Mouse (Mus musculus) embryonic facial prominence, embryonic 15.5 days (tissue): ENCODE data around the gene Tmem9. TPM values are rescaled to one million over a fixed set of nuclear protein-coding genes. Genes with fewer than 3 reads are reported as not detected.
A peak's percentile ranks its signal among the peaks of the same experiment; 100 is the strongest.

ENCODE experiments used
- ATAC-seq: fragments of 200-750 bp; cut with Nextera tagmentation; 2 replicates; pipeline ENCODE4 v1.8.0; 2017; ENCODE audit warnings: low read depth, moderate TSS enrichment; ENCODE audit not compliant: insufficient number of reproducible peaks, low FRiP score, low TSS enrichment
- H3K27ac ChIP-seq: fragments of 300-500 bp; sonication (generic); replicated peaks from 2 replicates; pipeline ENCODE4 v1.5.1; 2015; ENCODE audit warnings: mild to moderate bottlenecking, inconsistent platforms
- H3K27me3 ChIP-seq: fragments of 300-500 bp; sonication (generic); 2 replicates; pipeline ENCODE4 v1.6.1; 2015; ENCODE audit warnings: inconsistent platforms
- H3K36me3 ChIP-seq: fragments of 300-500 bp; sonication (generic); 2 replicates; pipeline ENCODE4 v1.6.1; 2015; ENCODE audit warnings: mild to moderate bottlenecking, inconsistent platforms
- H3K4me1 ChIP-seq: fragments of 300-500 bp; sonication (generic); 2 replicates; pipeline ENCODE4 v1.6.1; 2015; ENCODE audit warnings: inconsistent platforms
- H3K4me2 ChIP-seq: fragments of 300-500 bp; sonication (generic); replicated peaks from 2 replicates; pipeline ENCODE4 v1.6.1; 2015; ENCODE audit warnings: mild to moderate bottlenecking, inconsistent platforms
- H3K4me3 ChIP-seq: fragments of 300-500 bp; sonication (generic); replicated peaks from 2 replicates; pipeline ENCODE4 v1.5.1; 2015; ENCODE audit warnings: mild to moderate bottlenecking, inconsistent platforms
- H3K9ac ChIP-seq: fragments of 300-500 bp; sonication (generic); 2 replicates; pipeline ENCODE4 v1.6.1; 2015; ENCODE audit warnings: inconsistent platforms
- H3K9me3 ChIP-seq: fragments of 300-500 bp; sonication (generic); replicated peaks from 2 replicates; pipeline ENCODE4 v1.6.1; 2016; ENCODE audit warnings: inconsistent platforms
- WGBS: fragments of 180-500 bp; shearing (Covaris S2); methylation state at CpG from one replicate; pipeline ENCODE4 v1.1.7; 2015; 5-methylcytosine and 5-hydroxymethylcytosine counted together
- polyA plus RNA-seq: library from polyadenylated mRNA; unstranded; fragments of >200 nt; fragmentation: Nextera tagmentation; extraction: Ambion mirVana; gene quantifications from 2 replicates; pipeline ENCODE4 v1.2.1, GENCODE M21; 2015

The Tmem9 gene
- polyA plus RNA-seq, 1 experiment from 2014 or later = 176 TPM

GRCm38 (mm10) chr1:136052547-136052946 is 44.6 kb downstream of the Tmem9 start, which contains the start of gene Cacna1s:
Gene Cacna1s, plus strand, starts transcription at chr1:136052750.
- H3K9me3 ChIP-seq = no peaks in the 10 kb centered on the region
- H3K4me2 ChIP-seq = no peak within 1 kb of the TSS
- WGBS = 41% methylated on average over 11 of the region's 11 CpGs
- ATAC-seq = peak; percentile 30; the same call in 1 of the 2 replicates
- peaks cover 13% of the 10 kb centered on the region for H3K4me1 ChIP-seq
- no peak within 1 kb of the TSS for H3K9ac ChIP-seq
- H3K27ac ChIP-seq = 0 out of 2 replicates have a peak within 1 kb of the TSS, but pooled peaks have one; percentile 28
- H3K4me3 ChIP-seq = no peak within 1 kb of the TSS
- peaks cover 39% of the 10 kb centered on the region for H3K27me3 ChIP-seq
- no peaks in the 10 kb centered on the region for H3K36me3 ChIP-seq

- H3K36me3 ChIP-seq = no peaks in the 10 kb centered on the region
- H3K27me3 ChIP-seq = peaks cover 15% of the 10 kb centered on the region
- H3K27ac ChIP-seq = no peak overlapping the region
- peaks cover 7% of the 10 kb centered on the region for H3K4me1 ChIP-seq
- no peak overlapping the region for H3K4me3 ChIP-seq
- ATAC-seq = no peak
- 71% methylated on average over 3 of the region's 3 CpGs for WGBS
- H3K9me3 ChIP-seq = no peaks in the 10 kb centered on the region
- no peak overlapping the region for H3K4me2 ChIP-seq
- H3K9ac ChIP-seq = no peak overlapping the region
Measured at GRCm38 (mm10) chr1:136055771-136056170, 47.8 kb downstream of the Tmem9 start.

GRCm38 (mm10) chr1:136058594-136058993 is 50.6 kb downstream of the Tmem9 start:
- Histone ChIP-seq H3K4me1 (no peaks in the 10 kb centered on the region), H3K36me3 (no peaks in the 10 kb centered on the region), H3K4me2 (no peak overlapping the region), H3K4me3 (no peak overlapping the region), H3K27me3 (no peaks in the 10 kb centered on the region), H3K9ac (no peak overlapping the region), H3K9me3 (no peaks in the 10 kb centered on the region), H3K27ac (no peak overlapping the region)
- no peak for ATAC-seq
- WGBS = 54% methylated on average over 3 of the region's 3 CpGs

- no peaks in the 10 kb centered on the region for H3K4me1 ChIP-seq
- no peaks in the 10 kb centered on the region for H3K9me3 ChIP-seq
- H3K27me3 ChIP-seq = no peaks in the 10 kb centered on the region
- ATAC-seq = peak; percentile 41; the same call in 1 of the 2 replicates
- H3K4me3 ChIP-seq = no peak overlapping the region
- no peak overlapping the region for H3K4me2 ChIP-seq
- H3K36me3 ChIP-seq = no peaks in the 10 kb centered on the region
- WGBS = 51% methylated on average over 9 of the region's 9 CpGs
- no peak overlapping the region for H3K27ac ChIP-seq
- no peak overlapping the region for H3K9ac ChIP-seq
Measured at GRCm38 (mm10) chr1:136061041-136061789, 53.3 kb downstream of the Tmem9 start.

GRCm38 (mm10) chr1:136061790-136062141 is 53.8 kb downstream of the Tmem9 start:
- no peak for ATAC-seq
- Histone ChIP-seq H3K4me3 (no peak overlapping the region), H3K4me2 (no peak overlapping the region), H3K36me3 (no peaks in the 10 kb centered on the region), H3K9me3 (no peaks in the 10 kb centered on the region), H3K27me3 (no peaks in the 10 kb centered on the region), H3K9ac (no peak overlapping the region), H3K27ac (no peak overlapping the region), H3K4me1 (no peaks in the 10 kb centered on the region)
- WGBS = 81% methylated on average over 7 of the region's 7 CpGs

GRCm38 (mm10) chr1:136063991-136064390 is 56.0 kb downstream of the Tmem9 start:
- H3K9ac ChIP-seq = no peak overlapping the region
- no peaks in the 10 kb centered on the region for H3K9me3 ChIP-seq
- no peak overlapping the region for H3K4me2 ChIP-seq
- H3K4me1 ChIP-seq = no peaks in the 10 kb centered on the region
- WGBS = 62% methylated on average over 5 of the region's 5 CpGs
- no peak overlapping the region for H3K4me3 ChIP-seq
- ATAC-seq = no peak
- no peaks in the 10 kb centered on the region for H3K36me3 ChIP-seq
- no peaks in the 10 kb centered on the region for H3K27me3 ChIP-seq
- H3K27ac ChIP-seq = no peak overlapping the region

- no peaks in the 10 kb centered on the region for H3K4me1 ChIP-seq
- no peaks in the 10 kb centered on the region for H3K9me3 ChIP-seq
- H3K36me3 ChIP-seq = no peaks in the 10 kb centered on the region
- no peak overlapping the region for H3K4me3 ChIP-seq
- no peak for ATAC-seq
- H3K9ac ChIP-seq = no peak overlapping the region
- no peaks in the 10 kb centered on the region for H3K27me3 ChIP-seq
- 44% methylated on average over 1 of the region's 1 CpGs for WGBS
- H3K27ac ChIP-seq = no peak overlapping the region
- H3K4me2 ChIP-seq = no peak overlapping the region
Measured at GRCm38 (mm10) chr1:136066621-136067020, 58.7 kb downstream of the Tmem9 start.

GRCm38 (mm10) chr1:136067579-136067978 is 59.6 kb downstream of the Tmem9 start:
- Histone ChIP-seq H3K27me3 (no peaks in the 10 kb centered on the region), H3K36me3 (no peaks in the 10 kb centered on the region), H3K9ac (no peak overlapping the region), H3K27ac (no peak overlapping the region), H3K9me3 (no peaks in the 10 kb centered on the region), H3K4me2 (no peak overlapping the region), H3K4me1 (no peaks in the 10 kb centered on the region), H3K4me3 (no peak overlapping the region)
- 70% methylated on average over 3 of the region's 3 CpGs for WGBS
- ATAC-seq = no peak

GRCm38 (mm10) chr1:136076086-136076485 is 68.1 kb downstream of the Tmem9 start:
- H3K27ac ChIP-seq = no peak overlapping the region
- WGBS = 8% methylated on average over 3 of the region's 3 CpGs
- H3K9ac ChIP-seq = no peak overlapping the region
- H3K4me2 ChIP-seq = no peak overlapping the region
- H3K36me3 ChIP-seq = no peaks in the 10 kb centered on the region
- H3K27me3 ChIP-seq = 0 out of 2 replicates have a peak, but pooled peaks cover 5% of the 10 kb centered on the region
- H3K4me3 ChIP-seq = no peak overlapping the region
- ATAC-seq = no peak
- no peaks in the 10 kb centered on the region for H3K4me1 ChIP-seq
- H3K9me3 ChIP-seq = no peaks in the 10 kb centered on the region

- H3K27me3 ChIP-seq = 0 out of 2 replicates have a peak, but pooled peaks cover 5% of the 10 kb centered on the region
- no peak overlapping the region for H3K4me3 ChIP-seq
- ATAC-seq = no peak
- H3K9me3 ChIP-seq = peaks cover 10% of the 10 kb centered on the region; the same call in 1 of the 2 replicates
- H3K27ac ChIP-seq = no peak overlapping the region
- no peaks in the 10 kb centered on the region for H3K4me1 ChIP-seq
- no peak overlapping the region for H3K4me2 ChIP-seq
- WGBS = 62% methylated on average over 4 of the region's 4 CpGs
- no peak overlapping the region for H3K9ac ChIP-seq
- H3K36me3 ChIP-seq = no peaks in the 10 kb centered on the region
Measured at GRCm38 (mm10) chr1:136077656-136078055, 69.7 kb downstream of the Tmem9 start.

GRCm38 (mm10) chr1:136081161-136081560 is 73.2 kb downstream of the Tmem9 start:
- ATAC-seq = no peak
- Histone ChIP-seq H3K9me3 (peaks cover 10% of the 10 kb centered on the region; the same call in 1 of the 2 replicates), H3K27ac (no peak overlapping the region), H3K4me1 (no peaks in the 10 kb centered on the region), H3K9ac (no peak overlapping the region), H3K36me3 (no peaks in the 10 kb centered on the region), H3K4me2 (no peak overlapping the region), H3K27me3 (0 out of 2 replicates have a peak, but pooled peaks cover 5% of the 10 kb centered on the region), H3K4me3 (no peak overlapping the region)
- 89% methylated on average over 1 of the region's 1 CpGs for WGBS
